Mouse (Mus musculus) T-helper 17 cell (primary cell): ENCODE results near the gene Cldn8.

Experiments used
- in situ Hi-C, 2 experiments: fragments of 300-600 bp; cut with MboI, MseI; formaldehyde crosslinking; loops; 1 replicate in 1 of 2; 2 replicates in 1 of 2; pipeline ENCODE4 v1.15.1; 2025; ENCODE audit warnings: high pct_unique_total_duplicates in 2 of 2

Gene Cldn8

GRCm38 (mm10) chr16:88563045-88563913 is at the start of gene Cldn8:
Cldn8 (minus strand) TSS chr16:88563183.
- in situ Hi-C loops: no loop called here

GRCm38 (mm10) chr16:88612712-88613111 is 49.7 kb upstream of the Cldn8 start:
- in situ Hi-C loops: no loop called here

- in situ Hi-C loops: no loop called here
Observed at GRCm38 (mm10) chr16:88611922-88612321, 48.9 kb upstream of the Cldn8 start, which contains the start of gene Krtap24-1. Krtap24-1 (minus strand) TSS chr16:88612279.

- in situ Hi-C loops: no loop called here
Observed at GRCm38 (mm10) chr16:88604570-88604969, 41.6 kb upstream of the Cldn8 start.

GRCm38 (mm10) chr16:88602464-88602863 is 39.5 kb upstream of the Cldn8 start:
- in situ Hi-C loops: no loop called here

- in situ Hi-C loops: no loop called here
Observed at GRCm38 (mm10) chr16:88600303-88600702, 37.3 kb upstream of the Cldn8 start.

GRCm38 (mm10) chr16:88599504-88600237 is 36.7 kb upstream of the Cldn8 start:
- in situ Hi-C loops: no loop called here

GRCm38 (mm10) chr16:88592758-88593157 is 29.8 kb upstream of the Cldn8 start:
- in situ Hi-C loops: no loop called here

GRCm38 (mm10) chr16:88583338-88583737 is 20.4 kb upstream of the Cldn8 start:
- in situ Hi-C loops: no loop called here

GRCm38 (mm10) chr16:88575885-88576679 is 13.1 kb upstream of the Cldn8 start:
- in situ Hi-C loops: no loop called here

- in situ Hi-C loops: no loop called here
Observed at GRCm38 (mm10) chr16:88572904-88573404, 10.0 kb upstream of the Cldn8 start.

GRCm38 (mm10) chr16:88570136-88570535 is 7.2 kb upstream of the Cldn8 start:
- in situ Hi-C loops: no loop called here

GRCm38 (mm10) chr16:88569732-88570131 is 6.7 kb upstream of the Cldn8 start:
- in situ Hi-C loops: no loop called here

GRCm38 (mm10) chr16:88569096-88569495 is 6.1 kb upstream of the Cldn8 start:
- in situ Hi-C loops: no loop called here

- in situ Hi-C loops: no loop called here
Observed at GRCm38 (mm10) chr16:88561617-88562164, 1.3 kb downstream of the Cldn8 start.

GRCm38 (mm10) chr16:88542488-88542887 is 20.5 kb downstream of the Cldn8 start:
- in situ Hi-C loops: no loop called here

- in situ Hi-C loops: no loop called here
Observed at GRCm38 (mm10) chr16:88539841-88540487, 23.0 kb downstream of the Cldn8 start.

- in situ Hi-C loops: no loop called here
Observed at GRCm38 (mm10) chr16:88511348-88511747, 51.6 kb downstream of the Cldn8 start.
